Mouse (Mus musculus) mature B cell (primary cell): ENCODE measurements around the gene Ube2o.

Source experiments
- in situ Hi-C: fragments of 300-500 bp; cut with MboI; formaldehyde crosslinking; loops from 2 replicates; pipeline ENCODE4 v1.14.3; 2019

The Ube2o gene

DNA sequence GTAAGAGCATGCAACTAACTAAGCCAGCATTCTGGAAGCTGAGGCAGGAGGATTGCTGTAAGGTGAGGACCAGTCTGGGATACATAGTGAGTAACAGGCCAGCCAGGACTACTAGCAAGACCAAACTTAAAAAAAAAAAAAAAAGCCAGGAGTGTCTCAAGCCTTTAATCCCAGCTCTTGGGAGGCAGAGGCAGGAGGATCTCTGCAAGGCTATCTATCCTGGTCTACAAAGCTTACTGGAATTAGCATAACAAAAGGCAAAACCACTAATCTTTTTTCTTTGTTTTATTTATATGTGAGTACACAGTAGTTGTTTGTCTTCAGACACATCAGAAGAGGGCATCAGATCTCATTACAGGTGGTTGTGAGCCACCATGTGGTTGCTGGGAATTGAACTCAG, 93.0 kb downstream of the Ube2o start:
- in situ Hi-C loops, result no loop called here
